Mouse (Mus musculus) kidney, embryonic 16.5 days (tissue): Measurements from ENCODE around the gene Med27. TPM values are rescaled to one million over a fixed set of nuclear protein-coding genes. Genes with fewer than 3 reads are reported as not detected.

Experiments
- ATAC-seq: fragments of 200-750 bp; cut with Nextera tagmentation; 2 replicates; pipeline ENCODE4 v1.8.0; 2017; ENCODE audit warnings: moderate TSS enrichment; ENCODE audit not compliant: low FRiP score, low TSS enrichment
- H3K27ac ChIP-seq: fragments of 300-500 bp; sonication (generic); 2 replicates; pipeline ENCODE4 v1.5.1; 2014; ENCODE audit warnings: low read length
- H3K27me3 ChIP-seq: fragments of 300-500 bp; sonication (generic); 2 replicates; pipeline ENCODE4 v1.6.1; 2014; ENCODE audit warnings: low read length, control low read depth, mixed read lengths; ENCODE audit not compliant: insufficient read depth
- H3K36me3 ChIP-seq: fragments of 300-500 bp; sonication (generic); 2 replicates; pipeline ENCODE4 v1.6.1; 2014; ENCODE audit warnings: low read length, control low read depth, mixed read lengths; ENCODE audit not compliant: insufficient read depth
- H3K4me1 ChIP-seq: fragments of 300-500 bp; sonication (generic); 2 replicates; pipeline ENCODE4 v1.6.1; 2014; ENCODE audit warnings: low read length, control low read depth, mixed read lengths; ENCODE audit not compliant: insufficient read depth
- H3K4me2 ChIP-seq: fragments of 300-500 bp; sonication (generic); replicated peaks from 2 replicates; pipeline ENCODE4 v1.6.1; 2014; ENCODE audit warnings: low read depth, low read length
- H3K4me3 ChIP-seq: fragments of 300-500 bp; sonication (generic); 2 replicates; pipeline ENCODE4 v1.5.1; 2014; ENCODE audit warnings: mild to moderate bottlenecking, low read length
- H3K9ac ChIP-seq: fragments of 300-500 bp; sonication (generic); replicated peaks from 2 replicates; pipeline ENCODE4 v1.6.1; 2014; ENCODE audit warnings: low read length
- H3K9me3 ChIP-seq: fragments of 300-500 bp; sonication (generic); 2 replicates; pipeline ENCODE4 v1.6.1; 2016; ENCODE audit warnings: low read length, control low read depth
- WGBS: fragments of 180-500 bp; shearing (Covaris S2); extraction: QIAGEN DNeasy Blood & Tissue Kit; methylation state at CpG from one replicate; pipeline ENCODE4 v1.1.7; 2014; 5-methylcytosine and 5-hydroxymethylcytosine counted together
- polyA plus RNA-seq: library from polyadenylated mRNA; unstranded; fragments of >200 nt; fragmentation: Nextera tagmentation; extraction: Ambion mirVana; gene quantifications from 2 replicates; pipeline ENCODE4 v1.2.1, GENCODE M21; 2015

Med27 gene
- polyA plus RNA-seq, 1 experiment from 2014 or later: 53.0 TPM

DNA sequence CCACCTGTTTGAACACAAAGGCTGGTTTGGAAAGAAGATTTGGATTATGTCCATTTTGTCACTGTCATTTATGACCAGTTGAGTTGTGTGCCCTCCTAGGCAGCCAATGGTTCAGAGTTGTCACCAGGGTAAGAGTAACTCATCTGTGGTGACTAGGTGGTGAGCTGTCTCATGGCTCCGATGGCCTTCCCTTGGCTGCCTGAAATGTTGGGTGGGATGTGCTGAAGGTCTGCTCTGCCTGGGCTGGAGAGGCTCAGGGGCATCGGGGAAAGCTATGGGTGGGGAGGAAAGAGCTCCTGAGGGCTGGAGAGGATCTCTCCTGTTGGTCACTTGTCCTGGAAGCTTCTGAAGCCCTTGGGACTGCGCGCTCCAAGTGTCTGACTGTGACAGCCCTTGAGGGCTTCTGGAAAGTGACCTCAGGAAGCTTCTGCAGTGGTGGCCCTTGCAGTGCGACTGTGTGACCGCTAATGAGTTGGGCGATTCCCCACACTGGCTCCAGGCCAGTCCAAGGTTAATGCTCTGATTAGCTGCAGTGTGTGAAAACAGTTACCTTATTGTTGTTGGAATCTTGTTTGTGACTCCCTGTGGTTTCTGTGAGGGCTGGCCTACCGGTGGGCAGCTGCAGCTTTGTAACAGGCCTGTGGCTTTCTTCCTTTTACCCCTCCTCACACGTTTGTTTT is 12.2 kb downstream of the Med27 start:
- Histone ChIP-seq H3K27me3 (no peaks in the 10 kb centered on the region), H3K27ac (no peak overlapping the region), H3K36me3 (no peaks in the 10 kb centered on the region), H3K9ac (no peak overlapping the region), H3K4me1 (no peaks in the 10 kb centered on the region), H3K4me2 (no peak overlapping the region), H3K4me3 (no peak overlapping the region), H3K9me3 (no peaks in the 10 kb centered on the region)
- no peak; the same call in 1 of the 2 replicates for ATAC-seq
- WGBS: 55% methylated on average over 9 of the region's 9 CpGs

DNA sequence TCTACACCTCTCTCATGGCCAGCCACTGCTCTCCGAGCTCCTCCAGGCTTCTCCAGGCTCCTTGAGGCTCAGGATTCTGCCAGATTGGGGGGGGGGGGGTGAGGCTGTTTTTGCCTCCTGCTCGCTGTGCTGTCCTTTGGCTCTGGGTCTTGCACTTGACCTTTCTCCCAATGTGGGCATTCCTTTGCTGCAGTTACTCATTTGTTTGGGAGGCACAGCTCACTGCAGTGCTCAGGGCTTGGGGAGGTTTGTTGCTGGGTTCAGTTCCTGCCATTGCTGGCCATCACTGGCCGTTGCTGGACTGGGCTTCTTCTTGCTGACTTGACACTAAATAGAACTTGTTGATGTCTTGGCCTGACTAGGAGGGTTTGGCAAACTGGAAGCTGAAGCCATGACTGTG is 14.3 kb downstream of the Med27 start:
- no peak overlapping the region for H3K27ac ChIP-seq
- no peak overlapping the region for H3K9ac ChIP-seq
- no peaks in the 10 kb centered on the region for H3K9me3 ChIP-seq
- H3K4me3 ChIP-seq: no peak overlapping the region
- no peaks in the 10 kb centered on the region for H3K4me1 ChIP-seq
- H3K27me3 ChIP-seq: no peaks in the 10 kb centered on the region
- no peak overlapping the region for H3K4me2 ChIP-seq
- 75% methylated on average over 3 of the region's 3 CpGs for WGBS
- ATAC-seq: no peak
- no peaks in the 10 kb centered on the region for H3K36me3 ChIP-seq

DNA sequence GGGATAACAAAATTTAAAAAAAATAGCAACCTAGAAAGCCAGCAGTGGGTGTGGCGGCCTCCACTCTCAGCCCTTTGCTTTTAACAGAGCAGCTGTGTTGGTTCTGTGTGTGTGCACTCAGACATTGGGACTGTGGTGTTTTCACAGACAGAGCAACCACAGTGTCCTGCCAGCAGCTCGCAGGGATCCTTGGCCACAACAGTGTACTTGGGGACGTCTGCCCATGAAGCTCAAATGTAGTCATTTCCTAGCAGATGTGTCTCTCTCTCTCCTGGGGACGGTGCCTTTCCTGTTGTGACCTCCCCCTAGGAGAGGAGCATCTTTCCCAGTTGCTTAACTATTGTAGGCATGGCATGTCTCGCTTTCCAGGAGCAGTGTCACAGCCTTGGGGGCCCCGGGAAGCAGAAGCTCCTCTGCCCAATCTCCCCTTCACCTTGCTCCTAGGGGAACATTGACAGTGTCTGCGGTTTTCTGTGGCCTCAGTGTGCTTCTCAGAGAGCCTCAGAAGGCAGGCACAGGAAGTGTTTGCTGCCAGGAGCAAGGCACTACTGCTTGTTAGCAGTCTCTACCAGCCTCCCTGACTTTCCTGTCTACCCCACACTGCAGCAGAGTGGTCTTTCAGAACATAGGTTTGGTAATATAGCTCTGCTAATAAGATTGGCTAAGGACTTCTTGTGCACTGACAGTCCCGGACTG is 18.5 kb downstream of the Med27 start:
- Histone ChIP-seq H3K4me3 (no peak overlapping the region), H3K9ac (no peak overlapping the region), H3K9me3 (no peaks in the 10 kb centered on the region), H3K27me3 (no peaks in the 10 kb centered on the region), H3K27ac (no peak overlapping the region), H3K36me3 (no peaks in the 10 kb centered on the region), H3K4me1 (peaks cover 6% of the 10 kb centered on the region; the same call in 1 of the 2 replicates), H3K4me2 (no peak overlapping the region)
- no peak for ATAC-seq
- 84% methylated on average over 8 of the region's 8 CpGs for WGBS

DNA sequence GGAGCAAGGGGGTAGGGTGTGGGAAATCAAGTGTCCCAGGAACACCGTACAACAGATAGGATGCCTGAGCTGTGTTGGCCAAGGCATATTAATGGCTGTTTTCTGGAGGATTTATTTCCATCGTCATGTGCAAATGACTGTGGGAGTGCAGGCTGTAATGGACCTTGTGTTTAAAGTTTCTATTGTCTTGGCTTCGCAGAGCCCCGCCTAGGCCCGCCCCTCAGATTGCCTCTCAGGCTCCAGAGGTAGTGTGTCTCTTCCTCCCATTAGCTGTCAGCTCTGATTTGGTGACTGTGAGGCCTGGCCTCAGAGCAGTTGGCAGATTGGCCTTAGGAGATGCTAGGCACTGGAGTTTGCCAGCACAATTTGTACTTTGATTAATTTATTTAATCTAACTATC is 22.1 kb downstream of the Med27 start:
- no peak overlapping the region for H3K9ac ChIP-seq
- 23% methylated on average over 5 of the region's 5 CpGs for WGBS
- H3K27me3 ChIP-seq: no peaks in the 10 kb centered on the region
- peak overlapping the region; percentile 30; the same call in 1 of the 2 replicates for H3K27ac ChIP-seq
- peaks cover 6% of the 10 kb centered on the region; the same call in 1 of the 2 replicates for H3K4me1 ChIP-seq
- no peaks in the 10 kb centered on the region for H3K9me3 ChIP-seq
- no peak overlapping the region for H3K4me2 ChIP-seq
- peak; percentile 61; the same call in 1 of the 2 replicates for ATAC-seq
- no peak overlapping the region for H3K4me3 ChIP-seq
- H3K36me3 ChIP-seq: no peaks in the 10 kb centered on the region

DNA sequence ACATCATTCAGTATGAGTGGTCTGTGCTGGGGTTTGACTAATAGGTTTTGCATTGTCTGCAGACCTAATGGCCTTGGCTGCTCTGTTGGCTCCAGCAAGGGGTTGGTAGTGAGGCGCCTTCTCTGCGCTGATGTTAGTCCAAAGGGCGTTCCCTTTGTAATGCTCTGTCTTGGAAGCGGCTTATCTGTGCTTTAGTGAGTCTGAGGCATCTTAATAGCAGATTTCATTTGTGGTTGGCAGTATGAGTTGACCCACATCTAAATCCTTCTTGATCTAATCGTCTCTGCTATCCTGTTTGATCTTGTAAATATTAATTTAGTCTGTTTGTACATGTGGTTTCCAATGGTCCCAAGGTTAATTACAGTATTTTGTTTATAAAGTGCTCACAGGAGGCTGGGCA is 25.6 kb downstream of the Med27 start:
- H3K9me3 ChIP-seq: no peaks in the 10 kb centered on the region
- peaks cover 6% of the 10 kb centered on the region; the same call in 1 of the 2 replicates for H3K4me1 ChIP-seq
- WGBS: 88% methylated on average over 5 of the region's 5 CpGs
- ATAC-seq: no peak
- no peak overlapping the region for H3K27ac ChIP-seq
- H3K27me3 ChIP-seq: no peaks in the 10 kb centered on the region
- no peak overlapping the region for H3K4me2 ChIP-seq
- H3K4me3 ChIP-seq: no peak overlapping the region
- no peaks in the 10 kb centered on the region for H3K36me3 ChIP-seq
- H3K9ac ChIP-seq: no peak overlapping the region

DNA sequence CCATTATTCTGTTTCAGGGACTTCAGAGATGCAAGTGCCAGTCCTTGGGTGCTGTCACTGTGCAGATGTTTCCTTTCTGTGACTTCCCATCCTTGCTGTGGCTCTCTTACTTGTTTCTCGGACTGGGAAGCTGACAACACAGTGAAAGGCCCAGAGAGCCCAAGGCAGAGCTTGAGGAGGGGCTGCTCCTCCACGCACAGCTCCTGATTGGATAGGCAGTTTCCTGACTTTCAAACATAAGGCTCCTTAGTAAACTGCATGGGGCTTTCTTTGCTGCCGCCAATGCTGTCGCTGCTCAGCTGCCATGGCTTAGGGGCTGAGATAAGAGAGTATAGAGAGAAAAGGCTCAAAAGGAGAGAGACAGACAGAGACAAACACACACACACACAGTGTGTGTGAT is 35.1 kb downstream of the Med27 start:
- no peak overlapping the region for H3K4me3 ChIP-seq
- 45% methylated on average over 4 of the region's 4 CpGs for WGBS
- H3K27me3 ChIP-seq: no peaks in the 10 kb centered on the region
- H3K27ac ChIP-seq: no peak overlapping the region
- H3K9ac ChIP-seq: no peak overlapping the region
- no peak overlapping the region for H3K4me2 ChIP-seq
- no peak for ATAC-seq
- H3K36me3 ChIP-seq: no peaks in the 10 kb centered on the region
- no peaks in the 10 kb centered on the region for H3K4me1 ChIP-seq
- no peaks in the 10 kb centered on the region for H3K9me3 ChIP-seq

DNA sequence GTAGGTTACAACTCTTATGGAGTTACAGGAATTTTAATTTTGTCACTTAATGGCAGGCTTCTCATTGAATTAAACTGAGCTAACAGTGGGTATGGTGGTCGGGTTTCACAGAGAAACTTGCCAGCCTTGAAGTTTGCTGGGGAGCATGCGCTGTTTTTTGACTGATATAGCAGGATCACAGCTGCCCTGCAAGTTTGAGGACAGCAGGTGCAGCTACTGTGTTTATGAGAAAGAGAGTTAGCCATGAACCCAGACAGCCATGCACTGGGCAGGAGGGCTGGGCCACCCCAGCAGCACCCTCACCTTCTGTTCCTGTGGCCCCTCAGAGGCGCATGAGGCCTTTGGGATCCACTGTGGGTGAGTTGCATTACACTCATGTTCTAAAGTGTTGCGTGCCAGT is 36.0 kb downstream of the Med27 start:
- Histone ChIP-seq H3K9ac (no peak overlapping the region), H3K4me1 (no peaks in the 10 kb centered on the region), H3K9me3 (no peaks in the 10 kb centered on the region), H3K27ac (no peak overlapping the region), H3K4me3 (no peak overlapping the region), H3K27me3 (no peaks in the 10 kb centered on the region), H3K36me3 (no peaks in the 10 kb centered on the region), H3K4me2 (no peak overlapping the region)
- no peak for ATAC-seq
- 82% methylated on average over 4 of the region's 4 CpGs for WGBS

DNA sequence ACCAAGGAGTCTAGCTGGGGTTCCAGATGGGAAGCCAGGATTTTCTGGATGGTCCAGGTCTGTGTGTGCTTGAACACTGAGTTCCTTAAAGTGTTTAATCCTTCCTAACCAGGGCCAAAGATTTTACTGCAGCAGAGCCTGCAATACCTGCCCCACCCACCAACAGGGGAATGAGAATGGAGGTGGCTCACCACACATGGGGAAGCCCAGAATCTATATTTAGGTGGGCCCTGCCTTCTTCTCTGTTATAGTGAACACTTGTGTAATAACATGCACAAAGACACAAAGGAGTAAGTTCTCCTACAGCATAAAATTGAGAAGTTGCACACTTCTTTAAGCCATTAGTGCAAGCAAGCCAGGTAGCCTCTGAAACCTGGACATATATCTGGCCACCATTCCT is 36.5 kb downstream of the Med27 start:
- Histone ChIP-seq H3K36me3 (no peaks in the 10 kb centered on the region), H3K27me3 (no peaks in the 10 kb centered on the region), H3K4me1 (no peaks in the 10 kb centered on the region), H3K27ac (no peak overlapping the region), H3K9ac (no peak overlapping the region), H3K9me3 (no peaks in the 10 kb centered on the region), H3K4me2 (no peak overlapping the region), H3K4me3 (no peak overlapping the region)
- no peak for ATAC-seq

DNA sequence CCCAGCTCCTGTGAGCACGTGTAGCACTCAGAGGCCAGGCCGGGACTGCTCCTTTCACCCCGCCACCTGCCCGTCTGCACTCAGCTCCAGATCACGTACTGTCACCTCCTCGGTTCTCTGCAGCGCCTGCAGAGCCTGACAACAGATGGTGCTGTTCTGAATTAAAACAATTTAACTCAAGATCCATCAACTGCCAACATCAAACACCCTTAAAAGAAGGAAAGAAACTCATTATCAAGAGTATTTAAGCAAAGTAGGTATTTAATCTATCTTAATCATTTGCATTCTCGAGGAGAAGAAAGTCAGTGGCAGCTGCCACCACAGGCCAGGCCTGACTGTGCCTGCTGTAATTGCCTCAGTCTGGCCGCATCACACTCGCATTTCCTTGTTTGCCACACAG is 38.8 kb downstream of the Med27 start:
- Histone ChIP-seq H3K9me3 (no peaks in the 10 kb centered on the region), H3K27ac (no peak overlapping the region), H3K36me3 (no peaks in the 10 kb centered on the region)

DNA sequence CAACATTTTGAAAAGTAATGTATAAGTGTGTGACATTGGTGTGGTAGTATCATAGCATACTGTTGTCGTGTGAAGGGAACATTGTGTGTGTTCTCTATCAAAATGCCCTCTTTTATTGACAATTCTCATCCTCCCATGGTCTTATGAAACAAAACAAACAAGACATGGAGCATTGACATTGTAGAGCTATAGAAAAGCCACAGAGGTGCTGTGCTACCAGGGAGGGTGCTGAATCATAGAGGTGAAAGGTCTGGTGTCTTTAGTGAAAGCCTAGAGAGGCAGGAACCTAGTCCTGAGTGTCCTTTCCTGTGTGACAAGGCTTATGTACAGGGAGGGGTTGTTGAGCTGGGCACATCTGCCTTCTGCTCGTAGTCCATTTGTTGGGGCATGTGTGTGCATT is 40.6 kb downstream of the Med27 start:
- Histone ChIP-seq H3K36me3 (no peaks in the 10 kb centered on the region), H3K9me3 (no peaks in the 10 kb centered on the region), H3K27me3 (no peaks in the 10 kb centered on the region), H3K9ac (no peak overlapping the region), H3K4me3 (no peak overlapping the region), H3K27ac (no peak overlapping the region), H3K4me1 (no peaks in the 10 kb centered on the region), H3K4me2 (no peak overlapping the region)
- ATAC-seq: no peak
- WGBS: 89% methylated on average over 2 of the region's 2 CpGs

More for the DNA sequence above, 38.8 kb downstream of the Med27 start:
- H3K9ac ChIP-seq: no peak overlapping the region
- no peak overlapping the region for H3K4me2 ChIP-seq
- no peaks in the 10 kb centered on the region for H3K27me3 ChIP-seq
- no peak for ATAC-seq
- H3K4me1 ChIP-seq: no peaks in the 10 kb centered on the region
- 73% methylated on average over 10 of the region's 10 CpGs for WGBS
- H3K4me3 ChIP-seq: no peak overlapping the region
